Mouse (Mus musculus) thymus, adult 2 months (tissue): Measurements from ENCODE around the gene Edem2. TPM values are rescaled to one million over a fixed set of nuclear protein-coding genes. Genes with fewer than 3 reads are reported as not detected.

Experiments used
- DNase-seq: peaks from one replicate; pipeline ENCODE4 v3.0.0; 2021
- H3K27ac ChIP-seq: fragments of 200-500 bp; 2 replicates; pipeline ENCODE4 v1.5.1; 2012; ENCODE audit warnings: low read length, control low read depth; ENCODE audit not compliant: control insufficient read depth, insufficient read depth
- H3K27me3 ChIP-seq: fragments of 200-500 bp; 2 replicates; pipeline ENCODE4 v1.6.1; 2012; ENCODE audit warnings: mild to moderate bottlenecking, low read length, moderate library complexity, mixed read lengths; ENCODE audit not compliant: control insufficient read depth, insufficient read depth
- H3K36me3 ChIP-seq: fragments of 200-500 bp; 2 replicates; pipeline ENCODE4 v1.6.1; 2012; ENCODE audit warnings: mild to moderate bottlenecking, low read length, moderate library complexity; ENCODE audit not compliant: control insufficient read depth, insufficient read depth
- H3K4me1 ChIP-seq: fragments of 200-500 bp; replicated peaks from 2 replicates; pipeline ENCODE4 v1.6.1; 2012; ENCODE audit warnings: low read length; ENCODE audit not compliant: control insufficient read depth, insufficient read depth
- H3K4me3 ChIP-seq: fragments of 200-500 bp; 2 replicates; pipeline ENCODE4 v1.5.1; 2012; ENCODE audit warnings: mild to moderate bottlenecking, low read length, control low read depth, moderate library complexity; ENCODE audit not compliant: control insufficient read depth, insufficient read depth
- CTCF ChIP-seq: fragments of 200-500 bp; IDR thresholded peaks from 2 replicates; pipeline ENCODE4 v1.5.1; 2012; ENCODE audit warnings: mild to moderate bottlenecking, control low read depth, low read length, moderate library complexity, borderline replicate concordance; ENCODE audit not compliant: control insufficient read depth, poor library complexity, insufficient read depth; ENCODE audit errors: extremely low read depth
- POLR2A ChIP-seq: fragments of 200-500 bp; IDR thresholded peaks from 2 replicates; pipeline ENCODE4 v1.6.1; 2012; ENCODE audit warnings: mild to moderate bottlenecking, low read length, control low read depth, moderate library complexity; ENCODE audit not compliant: control insufficient read depth, poor library complexity, insufficient read depth; ENCODE audit errors: extremely low read depth
- WGBS: fragments of 180-500 bp; shearing (Covaris S2); methylation state at CpG from one replicate; pipeline ENCODE4 v1.1.7; 2018; 5-methylcytosine and 5-hydroxymethylcytosine counted together
- polyA plus RNA-seq: library from polyadenylated mRNA; depleted of rRNA; stranded (reverse); fragments of >200 nt; gene quantifications from 2 replicates; pipeline ENCODE4 v1.2.3, GENCODE M21; 2012; rRNA removed

Gene Edem2
- polyA plus RNA-seq, 1 experiment: 55.8 TPM

DNA sequence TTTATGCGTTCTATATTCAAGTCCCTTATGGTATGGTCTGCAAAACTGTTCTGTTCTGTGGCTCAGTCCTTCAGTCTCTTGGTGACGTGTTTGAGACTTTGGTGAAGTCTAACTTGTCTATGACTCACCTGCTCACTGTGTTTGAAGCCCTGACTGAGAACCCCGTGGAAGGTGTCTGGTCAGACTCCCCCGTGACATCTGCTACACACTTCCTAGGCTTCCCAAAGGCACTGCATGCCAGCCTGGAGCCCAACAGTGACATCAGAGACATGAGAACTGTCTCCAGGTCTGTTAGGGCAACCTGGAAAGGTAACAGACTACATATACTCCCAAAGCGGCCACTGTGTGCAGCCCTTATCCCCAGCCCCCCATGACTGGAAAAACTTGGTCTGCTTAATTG, 76.7 kb downstream of the Edem2 start:
- Histone ChIP-seq H3K27ac (no peak overlapping the region), H3K4me1 (no peaks in the 10 kb centered on the region), H3K4me3 (no peak overlapping the region), H3K27me3 (no peaks in the 10 kb centered on the region), H3K36me3 (peaks cover 92% of the 10 kb centered on the region)
- 96% methylated on average over 5 of the region's 5 CpGs for WGBS
- DNase-seq: no peak
- no peak for TF ChIP-seq CTCF
- no peak for TF ChIP-seq POLR2A

Other genes with a start within 250 kb of the Edem2 start
- gene Acss2, start 211.5 kb downstream of the Edem2 start, polyA plus RNA-seq: 56.0 and 59.8 TPM in 2 replicates
- gene Ggt7, start 211.2 kb downstream of the Edem2 start, polyA plus RNA-seq: 35.1 and 42.8 TPM in 2 replicates
- 20.6 and 23.2 TPM in 2 replicates for gene Gss, start 136.7 kb downstream of the Edem2 start, polyA plus RNA-seq
- gene Myh7b, start 118.3 kb downstream of the Edem2 start, polyA plus RNA-seq: 0.09 and 1.0 TPM in 2 replicates
- 489 and 518 TPM in 2 replicates for gene Trpc4ap, start 37.1 kb downstream of the Edem2 start, polyA plus RNA-seq
- not detected in 2 replicates for gene Gm17581, start 6.4 kb upstream of the Edem2 start, polyA plus RNA-seq
- 3.7 and 4.7 TPM in 2 replicates for gene Procr, start 21.6 kb upstream of the Edem2 start, polyA plus RNA-seq
- gene Mmp24, start 45.9 kb upstream of the Edem2 start, polyA plus RNA-seq: 0.08 and 0.09 TPM in 2 replicates
- gene BC029722, start 90.0 kb upstream of the Edem2 start, polyA plus RNA-seq: 37.5 and 40.3 TPM in 2 replicates
- 169 and 174 TPM in 2 replicates for gene Eif6, start 97.5 kb upstream of the Edem2 start, polyA plus RNA-seq
- 0.08 and 0.14 TPM in 2 replicates for gene Fam83c, start 105.4 kb upstream of the Edem2 start, polyA plus RNA-seq
- 26.5 and 30.0 TPM in 2 replicates for gene Uqcc1, start 200.8 kb upstream of the Edem2 start, polyA plus RNA-seq
- not detected in 2 replicates for gene Gm15557, start 211.3 kb upstream of the Edem2 start, polyA plus RNA-seq
- 0.23 and 0.31 TPM in 2 replicates for gene Gdf5, start 215.9 kb upstream of the Edem2 start, polyA plus RNA-seq
- 31.6 and 36.7 TPM in 2 replicates for gene Cep250, start 227.0 kb upstream of the Edem2 start, polyA plus RNA-seq